Mouse (Mus musculus): ENCODE data around the gene Hmg20a.

- TF ChIP-seq CTCF (IDR thresholded peaks at IDR 0.05; ENCODE audit: borderline replicate concordance, insufficient read depth, low read length), result no peak
- no peak for TF ChIP-seq POLR2A (IDR thresholded peaks at IDR 0.05; ENCODE audit: low read depth, low read length)
Observed at GRCm38 (mm10) chr9:56462606-56463005, 44.2 kb downstream of the Hmg20a start.
